Mouse (Mus musculus) hindbrain, embryonic 12.5 days (tissue): ENCODE data around the gene Adam8. TPM values are rescaled to one million over a fixed set of nuclear protein-coding genes. Genes with fewer than 3 reads are reported as not detected.

Experiments
- ATAC-seq: fragments of 200-750 bp; cut with Nextera tagmentation; 2 replicates; pipeline ENCODE4 v1.8.0; 2017; ENCODE audit warnings: moderate TSS enrichment; ENCODE audit not compliant: low FRiP score
- H3K27ac ChIP-seq: fragments of 300-500 bp; sonication (generic); 2 replicates; pipeline ENCODE4 v1.5.1; 2016; ENCODE audit warnings: mild to moderate bottlenecking
- H3K27me3 ChIP-seq: fragments of 300-500 bp; sonication (generic); 2 replicates; pipeline ENCODE4 v1.6.1; 2016; ENCODE audit warnings: mild to moderate bottlenecking
- H3K36me3 ChIP-seq: fragments of 300-500 bp; sonication (generic); 2 replicates; pipeline ENCODE4 v1.6.1; 2016; ENCODE audit warnings: mild to moderate bottlenecking
- H3K4me1 ChIP-seq: fragments of 300-500 bp; sonication (generic); 2 replicates; pipeline ENCODE4 v1.6.1; 2016
- H3K4me2 ChIP-seq: fragments of 300-500 bp; sonication (generic); replicated peaks from 2 replicates; pipeline ENCODE4 v1.6.1; 2016; ENCODE audit warnings: mild to moderate bottlenecking
- H3K4me3 ChIP-seq: fragments of 300-500 bp; sonication (generic); 2 replicates; pipeline ENCODE4 v1.5.1; 2016; ENCODE audit warnings: mild to moderate bottlenecking
- H3K9ac ChIP-seq: fragments of 300-500 bp; sonication (generic); 2 replicates; pipeline ENCODE4 v1.6.1; 2016; ENCODE audit warnings: mild to moderate bottlenecking, moderate library complexity
- H3K9me3 ChIP-seq: fragments of 300-500 bp; sonication (generic); replicated peaks from 2 replicates; pipeline ENCODE4 v1.6.1; 2016; ENCODE audit warnings: mild to moderate bottlenecking
- WGBS: fragments of 180-500 bp; shearing (Covaris S2); methylation state at CpG from one replicate; pipeline ENCODE4 v1.1.7; 2016; 5-methylcytosine and 5-hydroxymethylcytosine counted together
- polyA plus RNA-seq: library from polyadenylated mRNA; unstranded; fragments of >200 nt; fragmentation: Nextera tagmentation; extraction: Ambion mirVana; gene quantifications from 2 replicates; pipeline ENCODE4 v1.2.1, GENCODE M21; 2016

The Adam8 gene
- polyA plus RNA-seq, 1 experiment from 2014 or later = 3.4 TPM

- no peaks in the 10 kb centered on the region for H3K9me3 ChIP-seq
- H3K4me3 ChIP-seq = no peak overlapping the region
- ATAC-seq = no peak
- H3K4me1 ChIP-seq = peaks cover 12% of the 10 kb centered on the region
- H3K4me2 ChIP-seq = no peak overlapping the region
- WGBS = 88% methylated on average over 10 of the region's 10 CpGs
- H3K27ac ChIP-seq = no peak overlapping the region
- H3K9ac ChIP-seq = no peak overlapping the region
- H3K36me3 ChIP-seq = no peaks in the 10 kb centered on the region
- no peaks in the 10 kb centered on the region; the same call in 1 of the 2 replicates for H3K27me3 ChIP-seq
These were observed 18.1 kb downstream of the Adam8 start for GRCm38 (mm10) chr7:139974307-139974706.

- ATAC-seq = no peak
- H3K36me3 ChIP-seq = no peaks in the 10 kb centered on the region
- no peaks in the 10 kb centered on the region for H3K9me3 ChIP-seq
- H3K4me3 ChIP-seq = no peak overlapping the region
- H3K27ac ChIP-seq = no peak overlapping the region
- no peak overlapping the region for H3K4me2 ChIP-seq
- no peak overlapping the region for H3K9ac ChIP-seq
- no peaks in the 10 kb centered on the region; the same call in 1 of the 2 replicates for H3K27me3 ChIP-seq
- peaks cover 2% of the 10 kb centered on the region for H3K4me1 ChIP-seq
These were observed 19.4 kb downstream of the Adam8 start for GRCm38 (mm10) chr7:139972923-139973331.

GRCm38 (mm10) chr7:139971436-139971835 lies 20.9 kb downstream of the Adam8 start:
- ATAC-seq = no peak
- H3K9ac ChIP-seq = no peak overlapping the region
- no peak overlapping the region for H3K4me2 ChIP-seq
- no peaks in the 10 kb centered on the region for H3K36me3 ChIP-seq
- 66% methylated on average over 6 of the region's 6 CpGs for WGBS
- no peaks in the 10 kb centered on the region for H3K9me3 ChIP-seq
- H3K27ac ChIP-seq = no peak overlapping the region
- no peaks in the 10 kb centered on the region; the same call in 1 of the 2 replicates for H3K27me3 ChIP-seq
- no peaks in the 10 kb centered on the region for H3K4me1 ChIP-seq
- no peak overlapping the region for H3K4me3 ChIP-seq

- Histone ChIP-seq H3K36me3 (no peaks in the 10 kb centered on the region), H3K9me3 (no peaks in the 10 kb centered on the region), H3K4me2 (no peak overlapping the region), H3K4me3 (no peak overlapping the region), H3K27me3 (no peaks in the 10 kb centered on the region), H3K9ac (no peak overlapping the region), H3K27ac (no peak overlapping the region), H3K4me1 (no peaks in the 10 kb centered on the region)
- ATAC-seq = no peak
- WGBS = 78% methylated on average over 5 of the region's 5 CpGs
These were observed 21.4 kb downstream of the Adam8 start for GRCm38 (mm10) chr7:139970979-139971378.

- no peaks in the 10 kb centered on the region for H3K36me3 ChIP-seq
- WGBS = 83% methylated on average over 10 of the region's 10 CpGs
- H3K4me2 ChIP-seq = no peak overlapping the region
- no peak for ATAC-seq
- no peak overlapping the region for H3K4me3 ChIP-seq
- no peaks in the 10 kb centered on the region for H3K9me3 ChIP-seq
- no peaks in the 10 kb centered on the region for H3K27me3 ChIP-seq
- no peak overlapping the region for H3K9ac ChIP-seq
- no peaks in the 10 kb centered on the region for H3K4me1 ChIP-seq
- H3K27ac ChIP-seq = no peak overlapping the region
These were observed 22.0 kb downstream of the Adam8 start for GRCm38 (mm10) chr7:139970216-139970919.

- no peak overlapping the region for H3K4me2 ChIP-seq
- no peak for ATAC-seq
- no peak overlapping the region for H3K9ac ChIP-seq
- H3K27me3 ChIP-seq = no peaks in the 10 kb centered on the region
- H3K36me3 ChIP-seq = no peaks in the 10 kb centered on the region
- no peak overlapping the region for H3K27ac ChIP-seq
- no peaks in the 10 kb centered on the region for H3K4me1 ChIP-seq
- H3K9me3 ChIP-seq = no peaks in the 10 kb centered on the region
- no peak overlapping the region for H3K4me3 ChIP-seq
- 36% methylated on average over 9 of the region's 10 CpGs for WGBS
These were observed 22.8 kb downstream of the Adam8 start for GRCm38 (mm10) chr7:139969348-139970130.

GRCm38 (mm10) chr7:139968428-139968827 lies 23.9 kb downstream of the Adam8 start:
- Histone ChIP-seq H3K9ac (no peak overlapping the region), H3K36me3 (no peaks in the 10 kb centered on the region), H3K9me3 (no peaks in the 10 kb centered on the region), H3K27me3 (no peaks in the 10 kb centered on the region), H3K4me1 (no peaks in the 10 kb centered on the region), H3K4me3 (no peak overlapping the region), H3K4me2 (no peak overlapping the region), H3K27ac (no peak overlapping the region)
- ATAC-seq = no peak
- WGBS = 46% methylated on average over 5 of the region's 5 CpGs

- no peak for ATAC-seq
- H3K9ac ChIP-seq = no peak overlapping the region
- no peaks in the 10 kb centered on the region for H3K4me1 ChIP-seq
- 14% methylated on average over 4 of the region's 4 CpGs for WGBS
- H3K27ac ChIP-seq = no peak overlapping the region
- no peaks in the 10 kb centered on the region for H3K27me3 ChIP-seq
- H3K4me2 ChIP-seq = no peak overlapping the region
- no peaks in the 10 kb centered on the region for H3K36me3 ChIP-seq
- no peaks in the 10 kb centered on the region for H3K9me3 ChIP-seq
- H3K4me3 ChIP-seq = no peak overlapping the region
These were observed 25.2 kb downstream of the Adam8 start for GRCm38 (mm10) chr7:139967175-139967574.

- H3K27ac ChIP-seq = no peak overlapping the region
- no peaks in the 10 kb centered on the region for H3K36me3 ChIP-seq
- no peak for ATAC-seq
- 70% methylated on average over 4 of the region's 4 CpGs for WGBS
- H3K27me3 ChIP-seq = no peaks in the 10 kb centered on the region
- no peak overlapping the region for H3K4me2 ChIP-seq
- no peaks in the 10 kb centered on the region for H3K9me3 ChIP-seq
- no peak overlapping the region for H3K9ac ChIP-seq
- H3K4me1 ChIP-seq = no peaks in the 10 kb centered on the region
- H3K4me3 ChIP-seq = no peak overlapping the region
These were observed 28.5 kb downstream of the Adam8 start for GRCm38 (mm10) chr7:139963814-139964213.

- Histone ChIP-seq H3K9me3 (no peaks in the 10 kb centered on the region), H3K27me3 (peaks cover 11% of the 10 kb centered on the region), H3K9ac (no peak overlapping the region), H3K36me3 (no peaks in the 10 kb centered on the region), H3K27ac (no peak overlapping the region), H3K4me3 (no peak overlapping the region), H3K4me2 (no peak overlapping the region), H3K4me1 (0 out of 2 replicates have a peak, but pooled peaks cover 3% of the 10 kb centered on the region)
- WGBS = 86% methylated on average over 10 of the region's 10 CpGs
- no peak for ATAC-seq
These were observed 31.2 kb downstream of the Adam8 start for GRCm38 (mm10) chr7:139961141-139961540.

GRCm38 (mm10) chr7:139957958-139958357 lies 34.4 kb downstream of the Adam8 start:
- no peaks in the 10 kb centered on the region for H3K9me3 ChIP-seq
- H3K4me1 ChIP-seq = 0 out of 2 replicates have a peak, but pooled peaks cover 3% of the 10 kb centered on the region
- no peak overlapping the region for H3K4me3 ChIP-seq
- H3K36me3 ChIP-seq = no peaks in the 10 kb centered on the region
- H3K4me2 ChIP-seq = no peak overlapping the region
- 34% methylated on average over 11 of the region's 11 CpGs for WGBS
- no peak overlapping the region for H3K9ac ChIP-seq
- peaks cover 26% of the 10 kb centered on the region for H3K27me3 ChIP-seq
- ATAC-seq = no peak
- H3K27ac ChIP-seq = no peak overlapping the region

- no peak overlapping the region for H3K4me3 ChIP-seq
- peaks cover 26% of the 10 kb centered on the region for H3K27me3 ChIP-seq
- H3K4me1 ChIP-seq = 0 out of 2 replicates have a peak, but pooled peaks cover 3% of the 10 kb centered on the region
- no peak for ATAC-seq
- 60% methylated on average over 11 of the region's 11 CpGs for WGBS
- no peak overlapping the region for H3K4me2 ChIP-seq
- no peak overlapping the region for H3K27ac ChIP-seq
- no peaks in the 10 kb centered on the region for H3K9me3 ChIP-seq
- no peaks in the 10 kb centered on the region for H3K36me3 ChIP-seq
- H3K9ac ChIP-seq = no peak overlapping the region
These were observed 34.9 kb downstream of the Adam8 start for GRCm38 (mm10) chr7:139957437-139957836.
